Mouse (Mus musculus) splenic B cell, adult 2 months (primary cell): ENCODE data around the gene Fth1.
A peak's percentile ranks its signal among the peaks of the same experiment; 100 is the strongest.
"Not testable (repeated sequence)": the region's sequence is repeated elsewhere in the genome, so short reads cannot be mapped to it uniquely, and the experiment has no call there.

Experiments
- DNase-seq: peaks from one replicate; pipeline ENCODE4 v3.0.0-alpha.2; 2011; ENCODE audit warnings: low read depth, low spot score
- H3K27me3 ChIP-seq: 2 replicates; pipeline ENCODE4 v1.6.1; 2012; ENCODE audit warnings: mild to moderate bottlenecking, low read length, moderate library complexity, mixed read lengths; ENCODE audit not compliant: control insufficient read depth, poor library complexity, insufficient read depth, severe bottlenecking
- H3K36me3 ChIP-seq: 2 replicates; pipeline ENCODE4 v1.6.1; 2012; ENCODE audit warnings: mild to moderate bottlenecking, low read length, moderate library complexity, mixed read lengths; ENCODE audit not compliant: control insufficient read depth, poor library complexity, insufficient read depth, severe bottlenecking

Fth1 gene

GRCm38 (mm10) chr19:9980258-9980657 lies at the start of gene Fth1:
Gene Fth1 (plus strand): TSS chr19:9980598.
- Histone ChIP-seq H3K27me3 (no peaks in the 10 kb centered on the region), H3K36me3 (peaks cover 10% of the 10 kb centered on the region)
- DNase-seq = no peak

- not testable (repeated sequence) for H3K27me3 ChIP-seq, H3K36me3 ChIP-seq
- peak; percentile 74 for DNase-seq
These were observed 49.2 kb upstream of the Fth1 start for GRCm38 (mm10) chr19:9931167-9931607.

GRCm38 (mm10) chr19:9933908-9934307 lies 46.5 kb upstream of the Fth1 start:
- no peaks in the 10 kb centered on the region for H3K36me3 ChIP-seq
- H3K27me3 ChIP-seq = no peaks in the 10 kb centered on the region
- DNase-seq = no peak

- H3K36me3 ChIP-seq = no peaks in the 10 kb centered on the region
- H3K27me3 ChIP-seq = no peaks in the 10 kb centered on the region
- peak; percentile 95 for DNase-seq
These were observed 43.8 kb upstream of the Fth1 start for GRCm38 (mm10) chr19:9936579-9936978.

GRCm38 (mm10) chr19:9937428-9937827 lies 43.0 kb upstream of the Fth1 start:
- H3K27me3 ChIP-seq = no peaks in the 10 kb centered on the region
- H3K36me3 ChIP-seq = no peaks in the 10 kb centered on the region
- DNase-seq = no peak

- H3K27me3 ChIP-seq = no peaks in the 10 kb centered on the region
- no peaks in the 10 kb centered on the region for H3K36me3 ChIP-seq
- DNase-seq = peak; percentile 64
These were observed 42.1 kb upstream of the Fth1 start for GRCm38 (mm10) chr19:9938156-9938823.

- peak; percentile 90 for DNase-seq
- no peaks in the 10 kb centered on the region for H3K27me3 ChIP-seq
- H3K36me3 ChIP-seq = no peaks in the 10 kb centered on the region
These were observed 41.5 kb upstream of the Fth1 start for GRCm38 (mm10) chr19:9938824-9939303.

GRCm38 (mm10) chr19:9939841-9940240 lies 40.6 kb upstream of the Fth1 start:
- no peaks in the 10 kb centered on the region for H3K27me3 ChIP-seq
- no peaks in the 10 kb centered on the region for H3K36me3 ChIP-seq
- no peak for DNase-seq

GRCm38 (mm10) chr19:9940903-9941302 lies 39.5 kb upstream of the Fth1 start:
- DNase-seq = no peak
- H3K36me3 ChIP-seq = no peaks in the 10 kb centered on the region
- no peaks in the 10 kb centered on the region for H3K27me3 ChIP-seq

GRCm38 (mm10) chr19:9941809-9942208 lies 38.6 kb upstream of the Fth1 start:
- Histone ChIP-seq H3K36me3 (no peaks in the 10 kb centered on the region), H3K27me3 (no peaks in the 10 kb centered on the region)
- no peak for DNase-seq

- peak; percentile 57 for DNase-seq
- Histone ChIP-seq H3K27me3 (no peaks in the 10 kb centered on the region), H3K36me3 (no peaks in the 10 kb centered on the region)
These were observed 37.6 kb upstream of the Fth1 start for GRCm38 (mm10) chr19:9942539-9943533.

- no peaks in the 10 kb centered on the region for H3K27me3 ChIP-seq
- DNase-seq = peak; percentile 59
- no peaks in the 10 kb centered on the region for H3K36me3 ChIP-seq
These were observed 34.4 kb upstream of the Fth1 start for GRCm38 (mm10) chr19:9945800-9946564.

- no peaks in the 10 kb centered on the region for H3K36me3 ChIP-seq
- H3K27me3 ChIP-seq = no peaks in the 10 kb centered on the region
- DNase-seq = no peak
These were observed 33.4 kb upstream of the Fth1 start for GRCm38 (mm10) chr19:9946986-9947385.

- H3K36me3 ChIP-seq = no peaks in the 10 kb centered on the region
- peak; percentile 71 for DNase-seq
- H3K27me3 ChIP-seq = no peaks in the 10 kb centered on the region
These were observed 28.0 kb upstream of the Fth1 start for GRCm38 (mm10) chr19:9952390-9952789.
